Mouse (Mus musculus) ES-E14 (cell line): ENCODE results near the gene Grid1. TPM values are rescaled to one million over a fixed set of nuclear protein-coding genes. Genes with fewer than 3 reads are reported as not detected.

Experiments
- DNase-seq: peaks from one replicate; pipeline ENCODE4 v3.0.0-alpha.2; 2013; ENCODE audit warnings: low read depth, low spot score
- H3K27ac ChIP-seq: 2 replicates; pipeline ENCODE4 v1.5.1; 2012; ENCODE audit warnings: low read depth, mild to moderate bottlenecking, low read length, moderate library complexity, mixed read lengths; ENCODE audit not compliant: poor library complexity, insufficient read depth, severe bottlenecking
- H3K36me3 ChIP-seq: 2 replicates; pipeline ENCODE4 v1.6.1; 2012; ENCODE audit warnings: mild to moderate bottlenecking, low read length, moderate library complexity, mixed read lengths; ENCODE audit not compliant: control insufficient read depth, poor library complexity, insufficient read depth, severe bottlenecking
- H3K4me1 ChIP-seq, 2 experiments: fragments of 150-350 bp in 1 of 2; sonication (generic) in 1 of 2; 2 replicates each; pipeline ENCODE4 v1.6.1; 2012; ENCODE audit warnings: low read length in 2 of 2, mild to moderate bottlenecking in 1 of 2, mixed read lengths in 1 of 2; ENCODE audit not compliant: control insufficient read depth in 2 of 2, insufficient read depth in 2 of 2, poor library complexity in 1 of 2
- H3K4me3 ChIP-seq, 2 experiments: fragments of 150-350 bp in 1 of 2; sonication (generic) in 1 of 2; 2 replicates each; pipeline ENCODE4 v1.5.1; 2012; ENCODE audit warnings: low read length in 2 of 2, low read depth in 1 of 2, mild to moderate bottlenecking in 1 of 2, mixed read lengths in 1 of 2; ENCODE audit not compliant: insufficient read depth in 1 of 2, poor library complexity in 1 of 2, severe bottlenecking in 1 of 2
- H3K9ac ChIP-seq: 2 replicates; pipeline ENCODE4 v1.6.1; 2012; ENCODE audit warnings: low read depth, mild to moderate bottlenecking, low read length, mixed read lengths; ENCODE audit not compliant: poor library complexity, insufficient read depth, severe bottlenecking
- H3K9me3 ChIP-seq: fragments of 150-350 bp; sonication (generic); 2 replicates; pipeline ENCODE4 v1.6.1; 2012; ENCODE audit warnings: low read depth, mild to moderate bottlenecking, low read length; ENCODE audit not compliant: control insufficient read depth, insufficient read depth
- CHD2 ChIP-seq: IDR thresholded peaks from 2 replicates; pipeline ENCODE4 v1.6.1; 2014; ENCODE audit warnings: mild to moderate bottlenecking, low read depth, low read length, inconsistent platforms
- HCFC1 ChIP-seq: IDR thresholded peaks from 2 replicates; pipeline ENCODE4 v1.6.1; 2012; ENCODE audit warnings: low read length, inconsistent platforms, borderline replicate concordance; ENCODE audit not compliant: insufficient read depth
- MAFK ChIP-seq: IDR thresholded peaks from 2 replicates; pipeline ENCODE4 v1.6.1; 2014; ENCODE audit warnings: mild to moderate bottlenecking, low read depth, low read length, inconsistent platforms; ENCODE audit not compliant: insufficient read depth
- ZC3H11A ChIP-seq: IDR thresholded peaks from 2 replicates; pipeline ENCODE4 v1.6.1; 2012; ENCODE audit warnings: low read depth, mild to moderate bottlenecking, inconsistent platforms, low read length, borderline replicate concordance
- ZNF384 ChIP-seq: IDR thresholded peaks from 2 replicates; pipeline ENCODE4 v1.6.1; 2012; ENCODE audit warnings: low read depth, low read length, inconsistent platforms
- in situ Hi-C, 2 experiments: fragments of 600-800 bp; cut with MboI; formaldehyde crosslinking; loops; one replicate each; pipeline ENCODE4 v1.15.1; 2025; ENCODE audit warnings: low sequenced_read_pairs in 2 of 2, inconsistent platforms in 1 of 2; ENCODE audit not compliant: unreplicated experiment in 2 of 2
- total RNA-seq: library from RNA; depleted of rRNA; stranded (reverse); fragments of 300-350 nt; gene quantifications from 2 replicates; pipeline ENCODE4 v1.2.3, GENCODE M21; 2012

Gene Grid1
- total RNA-seq, 1 experiment, result 0.54 TPM

DNA sequence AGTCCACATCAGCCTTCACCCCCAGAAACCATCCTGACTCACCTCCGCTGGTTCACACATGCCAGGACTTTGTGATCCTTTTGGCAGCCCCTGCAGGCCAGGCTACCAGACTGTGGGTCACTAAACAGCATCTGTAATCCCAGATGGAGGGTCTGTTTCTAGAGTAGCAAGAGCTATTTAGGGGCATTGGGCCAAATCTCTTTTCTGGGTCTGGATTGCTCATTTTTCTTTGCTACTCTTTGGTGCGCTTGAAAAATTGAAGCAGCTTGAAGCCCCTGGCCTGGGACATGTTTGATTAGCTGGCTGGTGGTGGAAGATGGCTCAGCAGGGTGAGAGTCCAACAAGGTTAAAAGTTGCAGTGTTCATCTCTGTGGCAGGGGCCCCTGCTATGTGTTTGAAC, 339.4 kb downstream of the Grid1 start:
- TF ChIP-seq ZNF384 (no peak), MAFK (no peak), CHD2 (no peak), HCFC1 (no peak), ZC3H11A (no peak)
- Histone ChIP-seq H3K9ac (no peak overlapping the region), H3K36me3 (no peaks in the 10 kb centered on the region), H3K4me1 (no peaks in the 10 kb centered on the region), H3K27ac (no peak overlapping the region), H3K4me3 (no peak overlapping the region), H3K9me3 (no peaks in the 10 kb centered on the region)
- in situ Hi-C loops, result no loop called here
- no peak for DNase-seq

DNA sequence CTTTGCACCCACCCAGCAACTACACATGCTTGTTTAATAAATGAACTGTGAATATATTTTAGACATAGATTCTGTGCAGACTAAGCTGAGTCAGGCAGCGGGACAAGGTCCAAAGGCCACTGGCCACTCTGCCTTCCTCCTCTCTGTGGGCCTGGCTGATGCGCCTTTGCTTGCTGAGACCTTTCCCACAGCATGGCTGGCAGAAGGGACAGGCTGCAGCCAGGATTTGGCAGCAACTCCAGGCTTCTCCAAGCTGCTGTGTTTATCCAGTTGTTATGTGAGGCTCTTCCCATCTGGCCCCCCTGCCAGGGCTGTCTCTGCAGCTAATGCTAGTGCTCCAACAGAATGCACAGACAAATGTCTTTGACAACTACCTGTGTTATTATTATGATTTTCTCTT, 347.5 kb downstream of the Grid1 start:
- TF ChIP-seq CHD2, result no peak
- no peak for TF ChIP-seq HCFC1
- no peak for TF ChIP-seq ZC3H11A
- no peak for TF ChIP-seq MAFK
- no peak for TF ChIP-seq ZNF384
- in situ Hi-C loops, result no loop called here
- Histone ChIP-seq H3K4me3 (no peak overlapping the region), H3K9me3 (no peaks in the 10 kb centered on the region), H3K9ac (no peak overlapping the region), H3K27ac (no peak overlapping the region), H3K4me1 (no peaks in the 10 kb centered on the region), H3K36me3 (no peaks in the 10 kb centered on the region)
- no peak for DNase-seq

DNA sequence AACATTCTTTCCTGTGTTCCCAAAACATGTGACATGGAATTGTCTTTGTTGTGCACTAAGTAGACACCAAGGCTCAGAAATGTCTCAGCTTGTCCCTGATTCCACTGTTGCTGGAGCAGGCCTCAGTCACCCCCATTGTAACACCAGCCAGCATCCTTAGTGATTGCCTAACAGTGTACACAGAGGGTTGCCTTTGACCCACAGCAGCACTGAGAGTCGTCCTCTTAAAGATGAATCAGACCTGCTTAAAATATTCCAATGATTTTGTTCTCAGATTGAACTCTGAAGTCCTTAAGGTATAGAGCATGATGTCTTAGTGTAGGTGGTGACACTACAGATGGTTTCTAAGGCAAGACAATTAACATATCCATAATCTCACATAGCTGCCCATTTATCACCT, 354.0 kb downstream of the Grid1 start:
- Histone ChIP-seq H3K9me3 (no peaks in the 10 kb centered on the region), H3K9ac (no peak overlapping the region), H3K36me3 (no peaks in the 10 kb centered on the region), H3K27ac (no peak overlapping the region), H3K4me3 (no peak overlapping the region), H3K4me1 (no peaks in the 10 kb centered on the region)
- in situ Hi-C loops, result no loop called here
- TF ChIP-seq HCFC1, result no peak
- no peak for TF ChIP-seq ZC3H11A
- TF ChIP-seq MAFK, result no peak
- TF ChIP-seq ZNF384, result no peak
- TF ChIP-seq CHD2, result no peak
- DNase-seq, result no peak

DNA sequence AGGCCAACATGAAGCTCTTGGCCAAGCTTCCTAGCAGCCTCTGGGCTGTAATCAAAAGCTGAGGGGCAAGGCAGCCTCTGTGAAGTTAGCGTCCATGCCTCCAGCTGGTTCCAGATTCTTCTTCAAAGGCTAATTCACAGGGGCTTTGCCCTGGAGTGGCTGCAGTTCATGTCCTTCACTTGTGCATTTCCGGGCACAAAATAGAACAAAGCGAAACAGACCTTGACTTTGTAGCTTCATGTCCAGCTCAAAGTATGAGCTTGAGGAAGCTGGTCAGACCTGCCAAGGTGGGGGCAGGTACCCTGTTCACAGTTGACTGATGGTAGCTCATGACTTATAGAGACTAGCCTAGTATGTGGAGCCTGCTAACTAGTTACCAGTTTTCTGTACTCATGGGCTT, 356.1 kb downstream of the Grid1 start:
- H3K27ac ChIP-seq, result no peak overlapping the region
- TF ChIP-seq MAFK (no peak), CHD2 (no peak), HCFC1 (no peak)
- in situ Hi-C loops, result no loop called here
- no peaks in the 10 kb centered on the region for H3K9me3 ChIP-seq
- no peak overlapping the region for H3K4me3 ChIP-seq
- no peak for DNase-seq
- no peaks in the 10 kb centered on the region for H3K36me3 ChIP-seq
- no peaks in the 10 kb centered on the region for H3K4me1 ChIP-seq
- H3K9ac ChIP-seq, result no peak overlapping the region

DNA sequence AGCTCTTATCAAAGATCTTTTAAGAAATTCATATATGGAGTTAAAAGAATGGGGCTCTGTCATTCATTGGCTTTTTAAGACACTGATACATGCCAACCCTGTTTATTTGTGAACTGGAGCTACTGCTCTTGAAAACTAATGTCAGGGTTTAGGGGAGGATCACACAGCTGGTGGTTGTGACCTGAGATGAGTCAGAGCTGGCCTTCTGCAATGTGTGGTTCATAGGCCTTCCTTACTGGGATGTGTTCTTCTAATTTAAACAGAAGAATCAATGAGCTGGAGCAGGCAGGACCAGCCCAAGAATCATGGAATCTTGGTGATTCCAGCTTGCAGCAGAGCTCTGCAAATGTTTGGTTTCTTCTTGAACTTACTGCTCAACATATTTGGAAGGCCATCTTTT, 359.2 kb downstream of the Grid1 start:
- no peaks in the 10 kb centered on the region for H3K4me1 ChIP-seq
- no peaks in the 10 kb centered on the region for H3K9me3 ChIP-seq
- no peaks in the 10 kb centered on the region for H3K36me3 ChIP-seq
- H3K27ac ChIP-seq, result no peak overlapping the region
- H3K4me3 ChIP-seq, result no peak overlapping the region
- in situ Hi-C loops, result no loop called here
- no peak overlapping the region for H3K9ac ChIP-seq
- TF ChIP-seq CHD2 (no peak), ZC3H11A (no peak), MAFK (no peak), ZNF384 (no peak), HCFC1 (no peak)
- no peak for DNase-seq
